ENCODE assay signal across 1 mouse cellular context in the genomic region with DNA sequence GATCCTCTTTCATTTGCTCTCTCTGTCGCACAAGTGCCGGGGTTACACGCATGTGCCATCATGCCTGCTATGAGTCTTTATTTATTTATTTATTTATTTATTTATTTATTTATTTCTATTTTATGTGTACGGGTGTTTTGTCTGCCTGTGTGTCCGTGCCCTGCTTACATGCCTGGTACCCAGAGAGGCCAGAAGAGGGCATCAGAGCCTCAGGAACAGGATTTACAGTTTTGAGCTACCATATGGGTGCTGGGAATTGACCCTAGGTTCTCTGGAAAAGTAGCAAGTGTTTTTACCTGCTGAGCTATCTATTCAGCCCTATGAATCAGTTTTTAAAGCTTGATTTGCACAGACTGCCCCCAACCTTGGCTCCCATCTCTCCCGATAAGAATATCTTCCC.
A peak's percentile ranks its signal among the peaks of the same experiment; 100 is the strongest.
TF ChIP-seq lines count a peak whose summit lies in the region.

No protein-coding gene starts in this region.

TF ChIP-seq in ES-E14, 5 proteins besides CTCF, POLR2A, EP300 and RAD21:
- no peak for TF ChIP-seq MAFK (IDR thresholded peaks at IDR 0.05; ENCODE audit: insufficient read depth, low read depth, low read length)
- TF ChIP-seq ZC3H11A (IDR thresholded peaks at IDR 0.05; ENCODE audit: borderline replicate concordance, low read depth, low read length), result peak; percentile 46; the same call in 1 of the 2 replicates
